In the genomic region with DNA sequence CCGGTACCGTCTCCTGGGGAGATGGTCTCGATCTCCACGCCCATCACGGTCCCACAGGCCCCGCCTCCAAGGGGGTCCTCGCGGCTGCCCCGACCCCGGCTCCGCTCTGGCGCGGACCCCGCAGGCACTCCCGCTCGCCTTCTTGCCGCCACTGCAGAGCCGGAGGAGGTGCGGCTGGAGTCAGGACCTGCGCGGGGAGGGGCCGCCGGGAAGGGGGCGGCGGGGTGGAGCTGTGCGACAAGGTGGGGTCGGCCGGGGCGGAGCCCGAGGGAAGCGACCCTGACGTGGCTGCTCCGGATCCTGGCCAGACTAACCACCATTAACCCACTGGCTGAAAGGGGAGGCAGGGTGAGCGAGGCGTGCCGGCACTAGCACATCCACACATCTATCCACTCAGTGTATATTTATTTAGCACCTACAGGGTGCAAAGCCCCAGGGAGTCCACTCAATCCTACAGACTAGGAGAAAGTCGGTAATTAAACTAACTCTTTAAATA, we compare ENCODE assay signal across 8 mouse cellular contexts. TPM values are rescaled to one million over a fixed set of nuclear protein-coding genes. Genes with fewer than 3 reads are reported as not detected.
DNase-seq lines count a peak whose midpoint lies in the region; ATAC-seq and TF ChIP-seq lines count a peak whose summit lies in the region.

A gene (minus strand): TSS at position 200 of the 496 bp plus-strand sequence.

- H3K36me3 ChIP-seq in kidney, adult 2 months (ENCODE audit: control insufficient read depth, insufficient read depth, low read length): no peaks in the 10 kb centered on the region
- H3K36me3 ChIP-seq in liver, adult 2 months (ENCODE audit: control insufficient read depth, insufficient read depth, low read length): no peaks in the 10 kb centered on the region
- H3K36me3 ChIP-seq in midbrain, postnatal 0 days (ENCODE audit: insufficient read depth, low read length): 0 out of 2 replicates have a peak, but pooled peaks cover 2% of the 10 kb centered on the region
- no peaks in the 10 kb centered on the region for H3K36me3 ChIP-seq in thymus, adult 2 months (ENCODE audit: control insufficient read depth, insufficient read depth, low read length)

- H3K27me3 ChIP-seq in kidney, adult 2 months (replicated peaks; ENCODE audit: control insufficient read depth, insufficient read depth, low read length): no peaks in the 10 kb centered on the region
- no peaks in the 10 kb centered on the region for H3K27me3 ChIP-seq in liver, adult 2 months (ENCODE audit: control insufficient read depth, insufficient read depth, low read length)
- H3K27me3 ChIP-seq in midbrain, postnatal 0 days (ENCODE audit: insufficient read depth, low read length): no peaks in the 10 kb centered on the region
- peaks cover 12% of the 10 kb centered on the region; the same call in 1 of the 2 replicates for H3K27me3 ChIP-seq in thymus, adult 2 months (ENCODE audit: control insufficient read depth, insufficient read depth, low read length)

- peak; percentile 36 to 48 for DNase-seq in urinary bladder, adult 18-20 months (ENCODE audit: low spot score in 2 of 2)
- no peak for DNase-seq in urinary bladder, postnatal 10 days (ENCODE audit: low spot score)
- peak; percentile 75 for DNase-seq in embryo, embryonic 10 days (ENCODE audit: low spot score)
- peak; percentile 58 to 60 for DNase-seq in heart, adult 18-20 months
- peak; percentile 56 for DNase-seq in kidney, adult 2 months
- no peak for DNase-seq in liver, adult 2 months (ENCODE audit: extremely low read depth, low read depth, low spot score)
- DNase-seq in midbrain, postnatal 0 days (ENCODE audit: low spot score): peak; percentile 34
- DNase-seq in thymus, adult 2 months: peak; percentile 56

- H3K4me2 ChIP-seq in midbrain, postnatal 0 days (ENCODE audit: low read depth, low read length, poor library complexity, severe bottlenecking): peak within 1 kb of the TSS; percentile 90

- H3K79me2 ChIP-seq in liver, adult 2 months (ENCODE audit: control insufficient read depth, insufficient read depth, low read length): no peaks in the 10 kb centered on the region; the same call in 1 of the 2 replicates

- peak; percentile 45 for ATAC-seq in midbrain, postnatal 0 days (ENCODE audit: low FRiP score)

- H3K9ac ChIP-seq in liver, adult 2 months (ENCODE audit: low read depth, low read length): peak within 1 kb of the TSS; percentile 63
- H3K9ac ChIP-seq in midbrain, postnatal 0 days (replicated peaks; ENCODE audit: low read length, poor library complexity, severe bottlenecking): peak within 1 kb of the TSS; percentile 83

- no peaks in the 10 kb centered on the region for H3K9me3 ChIP-seq in midbrain, postnatal 0 days (ENCODE audit: low read length)

- no peaks in the 10 kb centered on the region for H3K4me1 ChIP-seq in kidney, adult 2 months (ENCODE audit: control insufficient read depth, insufficient read depth, low read length)
- peaks cover 9% of the 10 kb centered on the region for H3K4me1 ChIP-seq in liver, adult 2 months (ENCODE audit: control insufficient read depth, insufficient read depth, low read length)
- no peaks in the 10 kb centered on the region for H3K4me1 ChIP-seq in midbrain, postnatal 0 days (ENCODE audit: insufficient read depth, low read length)
- peaks cover 6% of the 10 kb centered on the region for H3K4me1 ChIP-seq in thymus, adult 2 months (replicated peaks; ENCODE audit: control insufficient read depth, insufficient read depth, low read length)

- TF ChIP-seq CTCF in kidney, adult 2 months (conservative IDR thresholded peaks at IDR 0.05; ENCODE audit: insufficient read depth, insufficient read length, low read depth, low read length): no peak
- TF ChIP-seq CTCF in liver, adult 2 months (IDR thresholded peaks at IDR 0.05; ENCODE audit: low read depth, low read length): no peak
- no peak for TF ChIP-seq CTCF in midbrain, postnatal 0 days (IDR thresholded peaks at IDR 0.05)
- TF ChIP-seq CTCF in thymus, adult 2 months (IDR thresholded peaks at IDR 0.05; ENCODE audit: borderline replicate concordance, control insufficient read depth, extremely low read depth, insufficient read depth, low read length, poor library complexity): no peak

- H3K27ac ChIP-seq in kidney, adult 2 months (ENCODE audit: insufficient read depth, low read depth, low read length): no peak within 1 kb of the TSS
- H3K27ac ChIP-seq in liver, adult 2 months (replicated peaks; ENCODE audit: insufficient read depth, low read depth, low read length): no peak within 1 kb of the TSS
- H3K27ac ChIP-seq in midbrain, postnatal 0 days (ENCODE audit: low read depth, low read length): no peak within 1 kb of the TSS
- no peak within 1 kb of the TSS for H3K27ac ChIP-seq in thymus, adult 2 months (ENCODE audit: control insufficient read depth, insufficient read depth, low read length)

- TF ChIP-seq POLR2A in kidney, adult 2 months (IDR thresholded peaks at IDR 0.05; ENCODE audit: low read depth, low read length): no peak
- no peak for TF ChIP-seq POLR2A in liver, adult 2 months (IDR thresholded peaks at IDR 0.05; ENCODE audit: extremely low read depth, insufficient read depth, low read length)
- TF ChIP-seq POLR2A in thymus, adult 2 months (IDR thresholded peaks at IDR 0.05; ENCODE audit: control insufficient read depth, extremely low read depth, insufficient read depth, low read length, poor library complexity): no peak

- WGBS in kidney, adult 2 months: 1% methylated on average over 37 of the region's 37 CpGs
- 2% methylated on average over 37 of the region's 37 CpGs for WGBS in liver, adult 2 months
- WGBS in midbrain, postnatal 0 days: 1% methylated on average over 35 of the region's 37 CpGs
- whole genome bisulfite sequencing in thymus, adult 2 months: under 1% methylated on average over 37 of the region's 37 CpGs

- H3K4me3 ChIP-seq in kidney, adult 2 months (ENCODE audit: insufficient read depth, low read depth, low read length): peak within 1 kb of the TSS; percentile 65
- peak within 1 kb of the TSS; percentile 59 for H3K4me3 ChIP-seq in liver, adult 2 months (ENCODE audit: insufficient read depth, low read depth, low read length)
- H3K4me3 ChIP-seq in midbrain, postnatal 0 days (ENCODE audit: low read depth, low read length): peak within 1 kb of the TSS; percentile 89
- peak within 1 kb of the TSS; percentile 58 for H3K4me3 ChIP-seq in thymus, adult 2 months (ENCODE audit: control insufficient read depth, insufficient read depth, low read length)

RNA-seq across cellular contexts. Expression of the gene that starts here (rescaled TPM):
- total RNA-seq in heart, adult 18-20 months (2021): under 1 TPM in 1 of 2 experiments, not detected in 1; 0.74 TPM
- polyA plus RNA-seq in kidney, adult 2 months (2012; rRNA removed): 2.1 and 4.8 TPM in 2 replicates
- 0.13 and 0.55 TPM in 2 replicates for total RNA-seq in liver, adult 2 months (2014; rRNA removed)
- polyA plus RNA-seq in liver, adult 2 months (2012; rRNA removed): 0.25 and 0.80 TPM in 2 replicates
- 55.5 and 82.1 TPM in 2 replicates for total RNA-seq in midbrain, postnatal 0 days (2014; rRNA removed)
- polyA plus RNA-seq in midbrain, postnatal 0 days (2015; fragmentation: Nextera tagmentation; extraction: Ambion mirVana): 80.5 and 83.8 TPM in 2 replicates
- 1.7 and 3.7 TPM in 2 replicates for polyA plus RNA-seq in thymus, adult 2 months (2012; rRNA removed)

Comparison
In these comparisons a context has a peak if more than half of its experiments do, and no peak if none do; other contexts are left out.
1. RNA of the gene that starts here (total RNA-seq): 55.5 to 82.1 TPM in midbrain, postnatal 0 days; 0.74 TPM in heart, adult 18-20 months and 0.13 to 0.55 TPM in liver, adult 2 months; every median in the first group is over 10 times any median in the second.
2. RNA of the gene that starts here (polyA plus RNA-seq): 80.5 to 83.8 TPM in midbrain, postnatal 0 days; 2.1 to 4.8 TPM in kidney, adult 2 months, 1.7 to 3.7 TPM in thymus, adult 2 months and 0.25 to 0.80 TPM in liver, adult 2 months; every median in the first group is over 10 times any median in the second.
3. DNase-seq: peak in urinary bladder, adult 18-20 months (2 of 2), embryo, embryonic 10 days (single experiment), kidney, adult 2 months (single experiment), midbrain, postnatal 0 days (single experiment) and thymus, adult 2 months (single experiment); none in urinary bladder, postnatal 10 days (single experiment) and liver, adult 2 months (single experiment).
4. Peak in DNase-seq in heart, adult 18-20 months; RNA of the gene not detected or under 1 TPM.
5. Peak in every context shown above with its lines, with median percentiles within 50 percentile points of each other: H3K4me3 ChIP-seq.